Mouse (Mus musculus): ENCODE measurements at regions not wholly inside any gene's neighbourhood (a gene's known extent, or its start where the extent isn't known, plus 50 kb on each side); places are given as distances from the start of the nearest gene placed in this dataset.
"Not testable (repeated sequence)": the region's sequence is repeated elsewhere in the genome, so short reads cannot be mapped to it uniquely, and the experiment has no call there.

DNA sequence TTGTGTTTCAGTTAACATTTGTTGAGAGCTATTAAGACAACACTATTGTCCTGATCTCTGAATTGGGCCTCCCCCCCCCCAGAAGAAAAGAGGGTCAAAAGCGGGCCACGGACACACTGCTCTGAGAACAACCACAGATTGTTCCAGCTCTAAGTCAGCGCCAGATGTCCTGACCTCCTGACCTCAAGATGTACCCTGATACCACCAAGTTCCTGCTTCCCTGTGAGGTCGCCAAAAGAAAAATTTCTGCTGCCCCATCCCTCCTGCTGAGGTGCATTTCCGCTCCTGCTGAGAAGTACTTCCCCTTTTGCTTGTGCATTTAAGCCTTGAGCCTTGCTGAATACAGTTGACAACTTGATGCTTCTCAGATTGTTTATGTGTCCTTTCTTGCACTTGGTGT, 306.0 kb downstream of the Chl1 start:
- TF ChIP-seq MAFK (IDR thresholded peaks at IDR 0.05; ENCODE audit: insufficient read depth, low read depth, low read length); CHD2 (IDR thresholded peaks at IDR 0.05; ENCODE audit: low read depth, low read length): not testable (repeated sequence)

Measured in ES-E14 (cell line).